Mouse (Mus musculus) ES-Bruce4 (cell line): ENCODE data around the gene Tiam1. TPM values are rescaled to one million over a fixed set of nuclear protein-coding genes. Genes with fewer than 3 reads are reported as not detected.

Source experiments
- H3K27ac ChIP-seq: 2 replicates; pipeline ENCODE4 v1.5.1; 2012; ENCODE audit warnings: low read length, inconsistent platforms; ENCODE audit not compliant: insufficient read depth
- H3K27me3 ChIP-seq: 2 replicates; pipeline ENCODE4 v1.6.1; 2012; ENCODE audit warnings: mild to moderate bottlenecking, low read length, inconsistent platforms; ENCODE audit not compliant: control insufficient read depth, poor library complexity, insufficient read depth, severe bottlenecking
- H3K36me3 ChIP-seq: 2 replicates; pipeline ENCODE4 v1.6.1; 2012; ENCODE audit warnings: inconsistent platforms, mild to moderate bottlenecking, low read length, moderate library complexity; ENCODE audit not compliant: control insufficient read depth, poor library complexity, insufficient read depth, severe bottlenecking
- H3K4me1 ChIP-seq: one replicate; pipeline ENCODE4 v1.8.1; 2011; ENCODE audit warnings: low read length; ENCODE audit not compliant: control insufficient read depth, insufficient read depth
- H3K4me3 ChIP-seq: 2 replicates; pipeline ENCODE4 v1.5.1; 2011; ENCODE audit warnings: low read depth, mild to moderate bottlenecking, low read length
- H3K9ac ChIP-seq: 2 replicates; pipeline ENCODE4 v1.6.1; 2012; ENCODE audit warnings: low read depth, mild to moderate bottlenecking, inconsistent platforms; ENCODE audit not compliant: poor library complexity, severe bottlenecking
- H3K9me3 ChIP-seq: replicated peaks from 2 replicates; pipeline ENCODE4 v1.6.1; 2012; ENCODE audit warnings: mild to moderate bottlenecking, low read length, inconsistent platforms; ENCODE audit not compliant: control insufficient read depth, poor library complexity, insufficient read depth, severe bottlenecking
- CTCF ChIP-seq: IDR thresholded peaks from one replicate; pipeline ENCODE4 v1.8.1; 2011; ENCODE audit warnings: low read depth, low read length
- EP300 ChIP-seq: IDR thresholded peaks from 2 replicates; pipeline ENCODE4 v1.6.1; 2011; ENCODE audit warnings: low read depth, low read length; ENCODE audit not compliant: insufficient read depth
- POLR2A ChIP-seq: IDR thresholded peaks from one replicate; pipeline ENCODE4 v1.8.1; 2011; ENCODE audit warnings: low read length; ENCODE audit not compliant: insufficient read depth
- polyA plus RNA-seq: library from polyadenylated mRNA; stranded (reverse); fragments of >200 nt; gene quantifications from 2 replicates; pipeline ENCODE4 v1.2.4, GENCODE M21; 2011; ENCODE audit warnings: low read depth; ENCODE audit not compliant: missing spikeins, insufficient read depth, insufficient read length

The Tiam1 gene
- polyA plus RNA-seq, 1 experiment, result 24.4 TPM

DNA sequence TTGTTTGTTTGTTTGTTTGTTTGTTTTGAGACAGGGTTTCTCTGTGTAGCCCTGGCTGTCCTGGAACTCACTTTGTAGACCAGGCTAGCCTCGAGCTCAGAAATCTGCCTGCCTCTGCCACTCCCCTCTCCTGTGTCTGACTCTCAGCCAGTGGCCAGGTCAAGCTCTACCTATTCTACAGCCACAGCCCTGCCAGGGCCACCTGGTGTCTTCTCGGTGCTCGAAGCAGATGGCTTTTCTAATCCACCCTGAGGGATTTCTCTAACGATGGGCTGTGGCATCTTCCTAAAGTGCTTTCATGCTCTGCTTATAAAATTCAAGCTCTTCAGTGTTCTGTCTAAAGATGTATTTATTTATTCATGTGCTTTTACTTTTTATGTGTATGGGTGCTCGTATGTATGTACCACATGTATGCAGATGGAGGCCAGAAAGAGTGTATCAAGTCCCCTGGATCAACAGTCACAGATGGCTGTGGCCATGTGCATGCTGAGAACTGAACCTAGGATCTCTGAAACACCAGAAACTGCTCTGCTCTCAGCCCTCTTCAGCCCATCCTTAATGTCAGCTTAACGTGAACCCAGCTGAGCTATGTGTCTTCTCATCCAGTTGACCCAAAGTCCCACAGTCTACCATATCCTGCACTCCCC, 117.9 kb downstream of the Tiam1 start:
- no peaks in the 10 kb centered on the region for H3K27me3 ChIP-seq
- no peak overlapping the region for H3K27ac ChIP-seq
- H3K4me1 ChIP-seq, result no peaks in the 10 kb centered on the region
- no peaks in the 10 kb centered on the region for H3K9me3 ChIP-seq
- H3K9ac ChIP-seq, result no peak overlapping the region
- H3K36me3 ChIP-seq, result no peaks in the 10 kb centered on the region
- no peak overlapping the region for H3K4me3 ChIP-seq
- TF ChIP-seq POLR2A (no peak), EP300 (no peak), CTCF (no peak)

DNA sequence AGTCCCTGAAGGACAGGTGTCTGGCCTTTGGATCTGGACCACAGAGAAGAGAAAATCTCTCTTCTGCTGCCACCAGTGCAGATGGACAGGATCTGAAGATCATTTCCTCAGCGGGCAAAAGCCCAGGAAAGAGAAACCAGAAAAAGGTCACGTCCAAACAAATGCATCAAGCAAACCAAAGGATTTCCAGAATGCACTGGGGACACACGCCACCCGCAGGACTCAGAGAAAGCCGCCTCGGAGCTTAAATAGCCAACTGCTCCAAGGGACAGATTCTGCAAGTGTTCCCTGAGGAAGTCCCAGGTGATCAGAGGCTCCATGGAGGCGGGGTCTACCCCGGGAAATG, 119.9 kb downstream of the Tiam1 start:
- Histone ChIP-seq H3K9ac (no peak overlapping the region), H3K27me3 (no peaks in the 10 kb centered on the region), H3K9me3 (no peaks in the 10 kb centered on the region), H3K4me1 (no peaks in the 10 kb centered on the region), H3K27ac (no peak overlapping the region), H3K36me3 (no peaks in the 10 kb centered on the region), H3K4me3 (no peak overlapping the region)
- TF ChIP-seq POLR2A, result no peak
- TF ChIP-seq CTCF, result no peak
- no peak for TF ChIP-seq EP300

DNA sequence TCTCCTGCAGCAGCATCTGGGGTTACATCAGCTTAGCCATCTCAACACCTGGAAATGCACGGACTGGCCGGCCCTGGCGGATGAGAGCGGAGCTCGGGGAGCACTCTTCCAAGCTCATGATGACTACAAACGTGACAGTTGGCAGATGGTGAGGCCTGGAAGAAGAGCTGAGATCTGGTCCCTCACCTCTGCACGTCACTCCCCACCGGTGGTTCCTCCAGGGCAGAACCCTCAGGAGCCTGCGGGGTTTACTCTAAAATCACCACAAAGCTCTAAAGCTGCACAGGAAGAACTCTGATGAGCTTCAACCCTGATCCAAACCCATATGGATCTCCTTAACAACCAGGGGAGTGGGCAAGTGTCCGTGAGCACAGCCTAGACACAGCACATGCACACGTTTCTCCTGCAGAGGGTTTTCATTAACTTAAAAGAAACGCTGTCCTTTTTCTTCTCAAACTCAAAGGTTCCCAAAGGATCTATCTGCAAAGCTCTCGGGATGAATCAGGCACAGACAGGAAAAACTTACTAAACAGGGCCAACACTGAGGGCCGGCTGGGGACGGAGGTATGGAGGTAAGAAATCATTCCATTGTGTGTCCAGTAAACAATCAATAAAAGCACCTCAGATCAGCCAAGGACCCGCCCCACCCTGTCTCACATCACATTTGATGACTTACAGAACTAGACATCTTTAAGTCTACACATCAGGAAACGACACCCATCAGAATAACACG, 120.5 kb downstream of the Tiam1 start:
- no peaks in the 10 kb centered on the region for H3K4me1 ChIP-seq
- TF ChIP-seq CTCF (no peak), POLR2A (no peak), EP300 (no peak)
- H3K4me3 ChIP-seq, result no peak overlapping the region
- no peaks in the 10 kb centered on the region for H3K27me3 ChIP-seq
- no peak overlapping the region for H3K27ac ChIP-seq
- H3K9me3 ChIP-seq, result no peaks in the 10 kb centered on the region
- H3K36me3 ChIP-seq, result no peaks in the 10 kb centered on the region
- no peak overlapping the region for H3K9ac ChIP-seq

DNA sequence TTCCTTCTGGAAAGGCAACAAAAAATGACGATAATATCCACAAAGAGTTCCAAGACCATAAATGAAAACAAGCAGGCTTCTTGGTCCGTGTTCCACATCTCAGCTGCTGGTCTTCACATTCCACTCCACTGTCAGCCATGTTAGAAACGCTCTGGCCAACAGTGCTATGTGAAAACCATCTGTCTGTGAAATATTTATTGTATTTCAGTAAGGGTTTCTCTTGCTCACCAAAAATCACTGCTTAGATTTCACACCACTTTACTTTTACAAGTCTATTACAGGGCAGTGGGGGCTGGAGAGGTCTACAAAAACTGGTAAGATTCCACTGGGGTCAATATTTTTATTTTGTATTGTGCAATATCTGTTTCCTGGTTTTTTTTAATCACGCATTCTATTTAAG, 127.5 kb downstream of the Tiam1 start:
- Histone ChIP-seq H3K4me1 (no peaks in the 10 kb centered on the region), H3K4me3 (no peak overlapping the region), H3K27ac (no peak overlapping the region), H3K36me3 (no peaks in the 10 kb centered on the region), H3K27me3 (no peaks in the 10 kb centered on the region), H3K9me3 (no peaks in the 10 kb centered on the region), H3K9ac (no peak overlapping the region)
- TF ChIP-seq POLR2A (no peak), EP300 (no peak), CTCF (no peak)

DNA sequence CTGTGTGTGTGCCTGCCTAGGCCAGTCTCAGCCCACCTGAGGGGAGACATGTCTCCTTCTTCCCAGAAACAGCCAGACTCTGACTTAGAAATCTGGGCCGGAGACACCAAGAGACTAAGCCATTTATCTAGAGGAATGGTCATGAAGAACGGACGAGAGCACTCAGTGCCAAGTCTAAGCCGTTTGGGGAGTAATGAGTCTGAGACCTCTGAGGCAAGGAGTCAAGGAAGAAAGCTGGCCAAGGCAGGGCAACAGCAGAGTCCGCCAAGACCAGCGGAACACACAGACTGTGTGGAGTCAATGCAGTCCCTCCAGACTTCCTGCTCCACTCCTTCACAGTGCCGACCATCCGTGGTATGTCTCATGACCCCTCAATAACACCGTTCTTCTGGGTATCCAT, 129.0 kb downstream of the Tiam1 start:
- TF ChIP-seq EP300 (no peak), POLR2A (no peak), CTCF (no peak)

DNA sequence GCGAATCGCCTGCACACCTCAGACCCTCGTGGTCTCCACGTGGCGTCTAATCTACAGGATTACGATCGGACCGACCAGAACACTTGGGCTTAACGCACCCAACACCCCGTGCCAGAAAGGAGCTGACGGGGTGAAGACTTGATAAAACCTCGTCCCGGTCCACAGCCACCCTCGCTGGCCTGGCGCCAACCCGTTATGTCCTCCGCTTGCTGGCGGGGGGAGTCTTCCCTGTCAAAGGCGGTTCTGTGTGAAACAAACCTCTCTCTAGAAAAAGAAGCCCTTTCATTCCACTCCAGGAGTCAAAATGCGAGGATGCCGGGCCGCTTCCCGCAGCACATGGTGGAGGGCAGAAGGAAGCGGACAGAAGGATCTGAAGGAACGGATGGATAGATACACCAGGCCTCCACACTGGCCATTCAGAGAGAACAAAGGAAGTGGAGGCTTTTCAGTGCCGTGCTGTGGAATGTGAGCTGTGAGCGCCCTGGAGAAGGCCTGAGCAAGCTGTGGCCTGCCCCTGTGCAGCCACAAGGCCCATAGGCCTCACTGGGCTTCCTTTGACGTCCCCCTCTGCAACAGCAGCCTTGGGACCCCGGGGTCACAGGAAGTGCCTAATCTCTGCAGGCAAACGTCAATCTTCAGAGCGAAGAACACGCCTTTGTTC, 131.9 kb downstream of the Tiam1 start:
- no peak overlapping the region for H3K27ac ChIP-seq
- H3K4me1 ChIP-seq, result no peaks in the 10 kb centered on the region
- no peak overlapping the region for H3K9ac ChIP-seq
- H3K9me3 ChIP-seq, result no peaks in the 10 kb centered on the region
- no peaks in the 10 kb centered on the region for H3K27me3 ChIP-seq
- H3K4me3 ChIP-seq, result no peak overlapping the region
- TF ChIP-seq CTCF (no peak), POLR2A (no peak), EP300 (no peak)
- no peaks in the 10 kb centered on the region for H3K36me3 ChIP-seq

More for the DNA sequence above, 129.0 kb downstream of the Tiam1 start:
- no peaks in the 10 kb centered on the region for H3K36me3 ChIP-seq
- H3K4me3 ChIP-seq, result no peak overlapping the region
- H3K4me1 ChIP-seq, result no peaks in the 10 kb centered on the region
- no peaks in the 10 kb centered on the region for H3K27me3 ChIP-seq
- no peak overlapping the region for H3K9ac ChIP-seq
- no peaks in the 10 kb centered on the region for H3K9me3 ChIP-seq
- no peak overlapping the region for H3K27ac ChIP-seq
